Mouse (Mus musculus): Measurements from ENCODE around the gene Gm47996.
"Not testable (repeated sequence)": the region's sequence is repeated elsewhere in the genome, so short reads cannot be mapped to it uniquely, and the experiment has no call there.

DNA sequence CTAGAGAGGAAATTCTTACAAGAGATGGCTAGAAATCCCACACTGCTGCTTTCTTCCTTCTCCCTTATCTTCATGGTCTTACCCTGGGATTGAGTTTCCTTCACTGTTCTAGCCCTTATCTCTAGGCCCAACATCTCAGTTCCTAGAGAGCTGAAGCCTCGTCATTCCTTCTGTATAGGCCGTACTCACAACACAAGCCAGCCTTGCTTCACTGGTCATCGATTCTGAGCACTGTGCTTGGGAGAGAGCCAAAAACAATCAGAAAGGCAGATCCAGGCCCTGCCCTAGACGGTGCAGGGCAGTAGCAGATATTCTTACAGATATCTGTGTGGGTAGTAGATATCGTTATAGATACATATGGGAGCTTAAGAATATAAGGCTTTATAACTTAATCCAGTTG is 7.2 kb upstream of the Gm47996 start:
- not testable (repeated sequence) for TF ChIP-seq CTCF (IDR thresholded peaks at IDR 0.05; ENCODE audit: extremely low read depth, insufficient read depth, insufficient read length, insufficient replicate concordance); POLR2A (IDR thresholded peaks at IDR 0.05; ENCODE audit: low read depth, low read length)

Measured in spleen, adult 2 months (tissue).